Mouse (Mus musculus): ENCODE measurements around the gene Maco1. TPM values are rescaled to one million over a fixed set of nuclear protein-coding genes. Genes with fewer than 3 reads are reported as not detected.
"Not testable (repeated sequence)": the region's sequence is repeated elsewhere in the genome, so short reads cannot be mapped to it uniquely, and the experiment has no call there.

Gene Maco1
- polyA plus RNA-seq, 1 experiment from 2014 or later: 25.5 TPM

DNA sequence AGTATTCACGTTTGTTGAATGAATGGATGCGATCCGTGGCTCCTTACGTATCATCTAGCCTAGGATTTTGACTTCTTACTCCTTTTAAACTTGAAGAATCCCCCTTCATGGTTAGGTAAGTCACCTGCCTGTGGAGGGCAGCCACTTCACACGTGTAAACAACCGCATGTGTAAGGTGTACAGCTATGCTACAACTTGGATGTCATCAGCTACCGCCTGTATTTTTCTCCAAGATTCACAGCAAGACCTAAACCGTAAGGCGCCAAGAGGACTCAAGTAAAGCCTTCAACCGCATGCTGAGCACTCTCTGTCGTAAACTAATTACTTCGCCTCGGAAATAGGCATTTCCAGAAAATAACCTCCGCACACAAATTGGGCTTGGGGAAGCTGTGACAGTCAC lies 1.3 kb downstream of the Maco1 start:
- H3K9ac ChIP-seq (ENCODE audit: low read length): peak overlapping the region; percentile 93
- peaks cover 3 to 15% of the 10 kb centered on the region in 2 experiments; a peak in 3 of 4 replicates for H3K4me1 ChIP-seq (ENCODE audit: control insufficient read depth in 2 of 2, insufficient read depth in 2 of 2, low read length in 2 of 2)
- peak overlapping the region; percentile 86 to 92 for H3K4me3 ChIP-seq (ENCODE audit: control insufficient read depth in 1 of 2, insufficient read depth in 1 of 2, low read depth in 1 of 2, low read length in 2 of 2)
- no peaks in the 10 kb centered on the region for H3K36me3 ChIP-seq (ENCODE audit: control insufficient read depth, insufficient read depth, low read length)
- 19% methylated on average over 14 of the region's 14 CpGs for whole genome bisulfite sequencing
- H3K4me2 ChIP-seq (ENCODE audit: low read length): peak overlapping the region; percentile 78
- H3K9me3 ChIP-seq (ENCODE audit: control insufficient read depth, low read length): no peaks in the 10 kb centered on the region
- ATAC-seq (ENCODE audit: insufficient number of reproducible peaks, insufficient read depth, low FRiP score, low read depth): no peak
- H3K27ac ChIP-seq (replicated peaks in 1 of 2; ENCODE audit: control insufficient read depth in 1 of 2, insufficient read depth in 1 of 2, low read depth in 2 of 2, low read length in 2 of 2): no peak overlapping the region
- peaks cover 6% of the 10 kb centered on the region; the same call in 1 of the 2 replicates for H3K27me3 ChIP-seq (ENCODE audit: control insufficient read depth, insufficient read depth, low read length)

DNA sequence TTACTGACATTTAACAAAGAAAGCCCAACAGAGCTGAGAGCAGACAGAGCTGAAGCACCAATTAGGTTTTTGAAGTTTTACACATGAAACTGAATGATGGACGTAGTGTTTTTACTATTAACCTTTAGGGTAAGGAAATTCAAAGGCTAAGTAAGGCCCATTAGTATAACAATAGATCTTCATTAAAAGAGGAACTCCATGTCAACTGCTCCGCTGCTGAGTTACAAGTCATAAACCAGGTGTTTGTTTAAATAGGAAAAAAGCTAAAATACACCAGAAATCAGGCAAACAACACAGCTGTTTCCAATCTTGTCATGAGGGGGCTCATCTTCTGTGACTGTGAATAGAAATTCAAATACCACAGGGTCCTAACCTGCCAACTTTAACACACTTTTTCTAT lies 1.9 kb downstream of the Maco1 start:
- peaks cover 6% of the 10 kb centered on the region; the same call in 1 of the 2 replicates for H3K27me3 ChIP-seq (ENCODE audit: control insufficient read depth, insufficient read depth, low read length)
- no peak overlapping the region for H3K9ac ChIP-seq (ENCODE audit: low read length)
- WGBS: 89% methylated on average over 2 of the region's 2 CpGs
- peak overlapping the region in 1 of 2 experiments; percentile 86; a peak in 1 of 4 replicates for H3K4me3 ChIP-seq (ENCODE audit: control insufficient read depth in 1 of 2, insufficient read depth in 1 of 2, low read depth in 1 of 2, low read length in 2 of 2)
- no peaks in the 10 kb centered on the region for H3K9me3 ChIP-seq (ENCODE audit: control insufficient read depth, low read length)
- H3K27ac ChIP-seq (replicated peaks in 1 of 2; ENCODE audit: control insufficient read depth in 1 of 2, insufficient read depth in 1 of 2, low read depth in 2 of 2, low read length in 2 of 2): no peak overlapping the region
- H3K4me1 ChIP-seq (ENCODE audit: control insufficient read depth in 2 of 2, insufficient read depth in 2 of 2, low read length in 2 of 2): peaks cover 4 to 18% of the 10 kb centered on the region in 2 experiments
- H3K36me3 ChIP-seq (ENCODE audit: control insufficient read depth, insufficient read depth, low read length): no peaks in the 10 kb centered on the region
- ATAC-seq (ENCODE audit: insufficient number of reproducible peaks, insufficient read depth, low FRiP score, low read depth): no peak
- H3K4me2 ChIP-seq (ENCODE audit: low read length): peak overlapping the region; percentile 78

DNA sequence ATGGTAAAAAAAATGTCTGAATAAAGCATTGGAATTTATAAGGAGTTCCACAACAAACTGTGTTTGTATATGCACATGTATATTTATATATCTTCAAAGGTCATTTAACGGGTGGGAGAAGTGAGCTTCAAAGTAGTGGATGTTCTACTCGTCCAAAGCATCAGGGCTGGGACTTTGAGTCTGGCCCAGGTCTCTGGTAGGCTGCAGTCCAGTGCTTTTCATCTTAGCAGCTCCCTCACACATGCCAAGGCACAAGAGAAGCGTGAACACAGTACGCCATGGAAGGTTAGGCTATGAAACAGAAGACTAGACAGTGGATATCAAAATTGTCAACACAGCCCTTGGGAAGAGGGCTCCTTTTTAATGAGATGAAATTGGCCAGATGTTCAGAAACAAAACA lies 2.6 kb downstream of the Maco1 start:
- WGBS: 79% methylated on average over 4 of the region's 4 CpGs
- Histone ChIP-seq H3K9me3 (ENCODE audit: control insufficient read depth, low read length) (no peaks in the 10 kb centered on the region), H3K36me3 (ENCODE audit: control insufficient read depth, insufficient read depth, low read length) (no peaks in the 10 kb centered on the region), H3K4me1 (ENCODE audit: control insufficient read depth in 2 of 2, insufficient read depth in 2 of 2, low read length in 2 of 2) (peaks cover 5 to 23% of the 10 kb centered on the region in 2 experiments), H3K4me3 (ENCODE audit: control insufficient read depth in 1 of 2, insufficient read depth in 1 of 2, low read depth in 1 of 2, low read length in 2 of 2) (no peak overlapping the region), H3K27me3 (ENCODE audit: control insufficient read depth, insufficient read depth, low read length) (peaks cover 3% of the 10 kb centered on the region; the same call in 1 of the 2 replicates), H3K27ac (replicated peaks in 1 of 2; ENCODE audit: control insufficient read depth in 1 of 2, insufficient read depth in 1 of 2, low read depth in 2 of 2, low read length in 2 of 2) (no peak overlapping the region), H3K4me2 (ENCODE audit: low read length) (no peak overlapping the region), H3K9ac (ENCODE audit: low read length) (no peak overlapping the region)
- ATAC-seq (ENCODE audit: insufficient number of reproducible peaks, insufficient read depth, low FRiP score, low read depth): no peak

DNA sequence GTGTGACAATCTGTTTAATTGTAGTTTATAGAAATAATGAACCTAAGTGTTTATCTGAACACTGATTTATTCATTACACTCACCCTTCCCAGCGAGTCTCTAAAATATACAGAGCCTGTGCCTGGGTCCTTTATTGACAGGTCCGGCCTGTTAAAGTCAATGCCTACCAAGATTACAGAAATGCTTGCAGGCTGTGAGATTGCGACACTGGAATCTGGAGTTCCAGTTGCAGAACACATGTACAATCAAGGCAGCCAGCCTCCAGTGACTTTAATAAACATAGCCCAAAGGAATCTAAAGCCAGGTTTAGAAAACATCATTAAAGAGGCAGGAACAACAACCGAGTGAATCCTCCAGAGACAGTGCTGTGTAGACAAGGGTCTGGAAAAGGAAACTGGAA lies 5.6 kb downstream of the Maco1 start:
- H3K9ac ChIP-seq (ENCODE audit: low read length): no peak overlapping the region

DNA sequence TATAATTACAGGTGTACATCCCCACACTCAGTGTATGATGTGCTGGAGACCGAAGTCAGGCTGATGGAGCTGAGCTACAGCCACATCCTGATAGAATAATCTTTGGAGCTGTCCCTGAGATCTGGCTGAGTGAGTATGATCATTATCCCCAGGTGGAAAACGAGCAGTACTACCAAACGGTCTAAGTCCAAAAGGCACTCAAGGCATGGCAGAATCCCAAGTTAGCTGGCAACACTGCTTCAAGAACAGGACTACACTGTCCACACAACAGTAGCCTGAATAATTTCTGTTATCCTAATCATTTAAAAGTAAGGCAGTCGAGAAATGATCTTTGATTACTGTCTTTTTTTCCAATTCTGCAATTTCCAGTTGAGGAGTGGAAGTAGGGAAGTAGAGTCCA lies 9.6 kb downstream of the Maco1 start:
- no peak overlapping the region for H3K27ac ChIP-seq (replicated peaks in 1 of 2; ENCODE audit: control insufficient read depth in 1 of 2, insufficient read depth in 1 of 2, low read depth in 2 of 2, low read length in 2 of 2)
- no peaks in the 10 kb centered on the region for H3K9me3 ChIP-seq (ENCODE audit: control insufficient read depth, low read length)
- WGBS: 83% methylated on average over 4 of the region's 4 CpGs
- H3K4me3 ChIP-seq (ENCODE audit: control insufficient read depth in 1 of 2, insufficient read depth in 1 of 2, low read depth in 1 of 2, low read length in 2 of 2): no peak overlapping the region
- no peak overlapping the region for H3K9ac ChIP-seq (ENCODE audit: low read length)
- no peak for ATAC-seq (ENCODE audit: insufficient number of reproducible peaks, insufficient read depth, low FRiP score, low read depth)
- peaks cover 2 to 19% of the 10 kb centered on the region in 2 experiments; a peak in 2 of 4 replicates for H3K4me1 ChIP-seq (ENCODE audit: control insufficient read depth in 2 of 2, insufficient read depth in 2 of 2, low read length in 2 of 2)
- no peaks in the 10 kb centered on the region for H3K36me3 ChIP-seq (ENCODE audit: control insufficient read depth, insufficient read depth, low read length)
- H3K27me3 ChIP-seq (ENCODE audit: control insufficient read depth, insufficient read depth, low read length): no peaks in the 10 kb centered on the region
- H3K4me2 ChIP-seq (ENCODE audit: low read length): no peak overlapping the region

More for the DNA sequence above, 5.6 kb downstream of the Maco1 start:
- H3K4me2 ChIP-seq (ENCODE audit: low read length): no peak overlapping the region
- H3K27me3 ChIP-seq (ENCODE audit: control insufficient read depth, insufficient read depth, low read length): no peaks in the 10 kb centered on the region
- H3K9me3 ChIP-seq (ENCODE audit: control insufficient read depth, low read length): no peaks in the 10 kb centered on the region
- ATAC-seq (ENCODE audit: insufficient number of reproducible peaks, insufficient read depth, low FRiP score, low read depth): no peak
- no peaks in the 10 kb centered on the region for H3K36me3 ChIP-seq (ENCODE audit: control insufficient read depth, insufficient read depth, low read length)
- H3K4me3 ChIP-seq (ENCODE audit: control insufficient read depth in 1 of 2, insufficient read depth in 1 of 2, low read depth in 1 of 2, low read length in 2 of 2): no peak overlapping the region
- H3K4me1 ChIP-seq (ENCODE audit: control insufficient read depth in 2 of 2, insufficient read depth in 2 of 2, low read length in 2 of 2): peaks cover 5 to 26% of the 10 kb centered on the region in 2 experiments
- H3K27ac ChIP-seq (replicated peaks in 1 of 2; ENCODE audit: control insufficient read depth in 1 of 2, insufficient read depth in 1 of 2, low read depth in 2 of 2, low read length in 2 of 2): no peak overlapping the region
- 67% methylated on average over 4 of the region's 4 CpGs for WGBS

DNA sequence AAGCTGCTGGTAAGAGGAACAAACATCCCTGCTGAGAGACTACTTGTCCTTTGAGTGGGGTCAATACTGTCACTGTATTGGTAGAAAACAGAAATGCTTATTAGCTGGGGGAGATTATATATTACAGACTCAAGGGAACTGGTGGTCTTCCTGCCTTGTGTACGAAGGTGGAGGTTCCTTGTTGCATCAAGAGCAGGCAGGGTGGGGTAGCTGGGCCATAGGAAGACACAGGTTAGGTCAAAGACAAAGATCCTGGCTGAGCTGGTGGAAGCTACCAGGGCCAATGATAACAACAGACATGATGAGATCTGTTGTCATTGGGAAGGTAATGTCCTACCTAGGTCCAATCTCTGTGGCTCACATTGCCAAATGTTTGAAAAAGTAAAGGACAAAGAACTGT lies 12.9 kb downstream of the Maco1 start:
- no peak for ATAC-seq (ENCODE audit: insufficient number of reproducible peaks, insufficient read depth, low FRiP score, low read depth)
- H3K4me2 ChIP-seq (ENCODE audit: low read length): no peak overlapping the region

DNA sequence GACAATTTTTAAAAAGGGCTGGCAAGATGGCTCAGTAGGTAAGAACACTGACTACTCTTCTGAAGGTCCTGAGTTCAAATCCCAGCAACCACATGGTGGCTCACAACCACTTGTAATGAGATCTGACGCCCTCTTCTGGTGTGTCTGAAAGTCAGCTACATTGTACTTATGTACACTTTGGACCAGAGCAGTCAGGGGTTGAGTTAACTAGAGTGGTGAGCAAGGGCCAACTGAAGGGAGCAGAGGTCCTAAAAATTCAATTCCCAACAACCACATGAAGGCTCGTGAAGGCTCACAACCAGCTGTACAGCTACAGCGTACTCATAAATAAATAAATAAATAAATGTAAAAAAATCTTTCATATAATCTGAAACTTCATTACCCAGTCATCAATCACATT lies 14.4 kb downstream of the Maco1 start:
- 82% methylated on average over 3 of the region's 3 CpGs for WGBS
- not testable (repeated sequence) for H3K4me2 ChIP-seq (ENCODE audit: low read length); H3K9ac ChIP-seq (ENCODE audit: low read length); H3K9me3 ChIP-seq (ENCODE audit: control insufficient read depth, low read length); H3K27me3 ChIP-seq (ENCODE audit: control insufficient read depth, insufficient read depth, low read length); H3K4me1 ChIP-seq (ENCODE audit: control insufficient read depth in 2 of 2, insufficient read depth in 2 of 2, low read length in 2 of 2); H3K27ac ChIP-seq (replicated peaks in 1 of 2; ENCODE audit: control insufficient read depth in 1 of 2, insufficient read depth in 1 of 2, low read depth in 2 of 2, low read length in 2 of 2); ATAC-seq (ENCODE audit: insufficient number of reproducible peaks, insufficient read depth, low FRiP score, low read depth); H3K4me3 ChIP-seq (ENCODE audit: control insufficient read depth in 1 of 2, insufficient read depth in 1 of 2, low read depth in 1 of 2, low read length in 2 of 2)
- 0 out of 2 replicates have a peak, but pooled peaks cover 25% of the 10 kb centered on the region for H3K36me3 ChIP-seq (ENCODE audit: control insufficient read depth, insufficient read depth, low read length)

More for the DNA sequence above, 12.9 kb downstream of the Maco1 start:
- Histone ChIP-seq H3K4me3 (ENCODE audit: control insufficient read depth in 1 of 2, insufficient read depth in 1 of 2, low read depth in 1 of 2, low read length in 2 of 2) (no peak overlapping the region), H3K4me1 (ENCODE audit: control insufficient read depth in 2 of 2, insufficient read depth in 2 of 2, low read length in 2 of 2) (no peaks in the 10 kb centered on the region), H3K27me3 (ENCODE audit: control insufficient read depth, insufficient read depth, low read length) (no peaks in the 10 kb centered on the region), H3K27ac (replicated peaks in 1 of 2; ENCODE audit: control insufficient read depth in 1 of 2, insufficient read depth in 1 of 2, low read depth in 2 of 2, low read length in 2 of 2) (no peak overlapping the region), H3K9ac (ENCODE audit: low read length) (no peak overlapping the region), H3K9me3 (ENCODE audit: control insufficient read depth, low read length) (no peaks in the 10 kb centered on the region), H3K36me3 (ENCODE audit: control insufficient read depth, insufficient read depth, low read length) (0 out of 2 replicates have a peak, but pooled peaks cover 15% of the 10 kb centered on the region)
- WGBS: 82% methylated on average over 1 of the region's 1 CpGs

DNA sequence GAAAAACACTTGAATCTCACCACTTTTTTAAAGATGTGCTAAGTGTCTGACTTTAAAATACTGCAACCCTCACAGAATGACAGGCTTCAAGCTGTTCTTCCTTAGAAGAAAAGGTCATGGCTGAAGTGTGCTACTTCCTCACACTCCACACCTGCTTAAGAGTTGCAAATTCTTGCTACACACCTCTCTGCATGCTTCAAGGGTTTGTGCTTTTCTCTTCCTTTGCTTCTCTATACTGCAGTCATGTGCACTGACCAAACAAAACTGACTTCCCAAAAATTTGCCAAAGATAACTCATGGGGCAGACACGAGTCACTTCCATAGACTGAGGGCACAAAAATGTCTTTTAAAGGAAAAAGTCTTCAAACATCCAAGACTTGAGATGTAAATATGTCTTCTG lies 14.9 kb downstream of the Maco1 start:
- 57% methylated on average over 1 of the region's 1 CpGs for WGBS
- H3K4me3 ChIP-seq (ENCODE audit: control insufficient read depth in 1 of 2, insufficient read depth in 1 of 2, low read depth in 1 of 2, low read length in 2 of 2): no peak overlapping the region
- H3K27ac ChIP-seq (replicated peaks in 1 of 2; ENCODE audit: control insufficient read depth in 1 of 2, insufficient read depth in 1 of 2, low read depth in 2 of 2, low read length in 2 of 2): no peak overlapping the region
- 0 out of 2 replicates have a peak, but pooled peaks cover 30% of the 10 kb centered on the region for H3K36me3 ChIP-seq (ENCODE audit: control insufficient read depth, insufficient read depth, low read length)
- ATAC-seq (ENCODE audit: insufficient number of reproducible peaks, insufficient read depth, low FRiP score, low read depth): no peak
- no peaks in the 10 kb centered on the region for H3K4me1 ChIP-seq (ENCODE audit: control insufficient read depth in 2 of 2, insufficient read depth in 2 of 2, low read length in 2 of 2)
- no peaks in the 10 kb centered on the region for H3K27me3 ChIP-seq (ENCODE audit: control insufficient read depth, insufficient read depth, low read length)
- no peak overlapping the region for H3K4me2 ChIP-seq (ENCODE audit: low read length)
- H3K9me3 ChIP-seq (ENCODE audit: control insufficient read depth, low read length): no peaks in the 10 kb centered on the region
- H3K9ac ChIP-seq (ENCODE audit: low read length): no peak overlapping the region

All from heart, embryonic 14.5 days (tissue).